Mouse (Mus musculus) ES-E14 (cell line): ENCODE data around the gene Tmem178. TPM values are rescaled to one million over a fixed set of nuclear protein-coding genes. Genes with fewer than 3 reads are reported as not detected.
A peak's percentile ranks its signal among the peaks of the same experiment; 100 is the strongest.

ENCODE experiments used
- DNase-seq: peaks from one replicate; pipeline ENCODE4 v3.0.0-alpha.2; 2013; ENCODE audit warnings: low read depth, low spot score
- H3K27ac ChIP-seq: 2 replicates; pipeline ENCODE4 v1.5.1; 2012; ENCODE audit warnings: low read depth, mild to moderate bottlenecking, low read length, moderate library complexity, mixed read lengths; ENCODE audit not compliant: poor library complexity, insufficient read depth, severe bottlenecking
- H3K36me3 ChIP-seq: 2 replicates; pipeline ENCODE4 v1.6.1; 2012; ENCODE audit warnings: mild to moderate bottlenecking, low read length, moderate library complexity, mixed read lengths; ENCODE audit not compliant: control insufficient read depth, poor library complexity, insufficient read depth, severe bottlenecking
- H3K4me1 ChIP-seq, 2 experiments: fragments of 150-350 bp in 1 of 2; sonication (generic) in 1 of 2; 2 replicates each; pipeline ENCODE4 v1.6.1; 2012; ENCODE audit warnings: low read length in 2 of 2, mild to moderate bottlenecking in 1 of 2, mixed read lengths in 1 of 2; ENCODE audit not compliant: control insufficient read depth in 2 of 2, insufficient read depth in 2 of 2, poor library complexity in 1 of 2
- H3K4me3 ChIP-seq, 2 experiments: fragments of 150-350 bp in 1 of 2; sonication (generic) in 1 of 2; 2 replicates each; pipeline ENCODE4 v1.5.1; 2012; ENCODE audit warnings: low read length in 2 of 2, low read depth in 1 of 2, mild to moderate bottlenecking in 1 of 2, mixed read lengths in 1 of 2; ENCODE audit not compliant: insufficient read depth in 1 of 2, poor library complexity in 1 of 2, severe bottlenecking in 1 of 2
- H3K9ac ChIP-seq: 2 replicates; pipeline ENCODE4 v1.6.1; 2012; ENCODE audit warnings: low read depth, mild to moderate bottlenecking, low read length, mixed read lengths; ENCODE audit not compliant: poor library complexity, insufficient read depth, severe bottlenecking
- H3K9me3 ChIP-seq: fragments of 150-350 bp; sonication (generic); 2 replicates; pipeline ENCODE4 v1.6.1; 2012; ENCODE audit warnings: low read depth, mild to moderate bottlenecking, low read length; ENCODE audit not compliant: control insufficient read depth, insufficient read depth
- CHD2 ChIP-seq: IDR thresholded peaks from 2 replicates; pipeline ENCODE4 v1.6.1; 2014; ENCODE audit warnings: mild to moderate bottlenecking, low read depth, low read length, inconsistent platforms
- HCFC1 ChIP-seq: IDR thresholded peaks from 2 replicates; pipeline ENCODE4 v1.6.1; 2012; ENCODE audit warnings: low read length, inconsistent platforms, borderline replicate concordance; ENCODE audit not compliant: insufficient read depth
- MAFK ChIP-seq: IDR thresholded peaks from 2 replicates; pipeline ENCODE4 v1.6.1; 2014; ENCODE audit warnings: mild to moderate bottlenecking, low read depth, low read length, inconsistent platforms; ENCODE audit not compliant: insufficient read depth
- ZC3H11A ChIP-seq: IDR thresholded peaks from 2 replicates; pipeline ENCODE4 v1.6.1; 2012; ENCODE audit warnings: low read depth, mild to moderate bottlenecking, inconsistent platforms, low read length, borderline replicate concordance
- ZNF384 ChIP-seq: IDR thresholded peaks from 2 replicates; pipeline ENCODE4 v1.6.1; 2012; ENCODE audit warnings: low read depth, low read length, inconsistent platforms
- in situ Hi-C, 2 experiments: fragments of 600-800 bp; cut with MboI; formaldehyde crosslinking; loops; one replicate each; pipeline ENCODE4 v1.15.1; 2025; ENCODE audit warnings: low sequenced_read_pairs in 2 of 2, inconsistent platforms in 1 of 2; ENCODE audit not compliant: unreplicated experiment in 2 of 2
- total RNA-seq: library from RNA; depleted of rRNA; stranded (reverse); fragments of 300-350 nt; gene quantifications from 2 replicates; pipeline ENCODE4 v1.2.3, GENCODE M21; 2012

Tmem178 gene
- total RNA-seq, 1 experiment: 0.40 TPM

DNA sequence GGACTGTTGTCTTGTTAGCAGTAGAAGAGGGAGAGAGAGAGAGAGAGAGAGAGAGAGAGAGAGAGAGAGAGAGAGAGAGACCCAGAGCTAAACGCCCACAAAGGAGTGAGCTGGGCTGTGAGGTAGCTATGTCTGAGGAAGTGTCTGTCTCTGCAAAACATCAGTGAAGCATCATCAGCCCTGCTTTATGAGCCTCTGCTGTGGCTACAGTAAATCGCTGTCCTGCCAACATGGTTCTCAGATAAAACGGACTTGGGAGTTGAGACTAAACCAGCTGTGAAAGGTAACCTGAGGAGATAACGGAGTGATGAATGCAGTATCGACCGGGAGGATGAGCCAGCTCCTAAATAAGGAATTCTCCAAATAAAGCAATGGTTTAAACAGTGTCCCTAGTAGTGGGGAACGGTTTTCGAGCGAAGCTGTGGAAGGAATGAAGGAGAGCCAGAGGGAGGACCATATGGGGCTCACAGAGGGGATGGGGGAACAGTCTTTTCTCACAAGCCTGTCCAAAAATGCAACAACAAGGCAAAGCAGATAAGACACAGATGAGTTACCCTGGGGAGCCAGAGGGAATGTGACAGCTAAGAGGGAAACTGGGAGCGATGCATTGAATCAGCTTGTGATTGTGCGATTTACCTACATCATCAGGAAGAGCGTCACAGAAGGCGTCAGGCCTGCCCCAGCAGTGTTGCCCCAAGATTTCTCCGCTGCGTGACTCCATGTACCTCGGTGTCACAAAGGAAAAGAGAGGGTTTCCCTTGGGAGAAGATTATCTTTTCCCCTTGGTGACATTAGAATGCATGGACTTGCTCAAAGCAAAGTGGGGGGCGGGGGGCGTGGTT, 66.6 kb downstream of the Tmem178 start:
- Histone ChIP-seq H3K4me1 (no peaks in the 10 kb centered on the region), H3K36me3 (no peaks in the 10 kb centered on the region), H3K4me3 (no peak overlapping the region), H3K9ac (no peak overlapping the region), H3K9me3 (no peaks in the 10 kb centered on the region), H3K27ac (no peak overlapping the region)
- DNase-seq: no peak
- in situ Hi-C loops: no loop called here
- TF ChIP-seq CHD2 (no peak), MAFK (no peak), ZC3H11A (no peak), ZNF384 (no peak), HCFC1 (no peak)

DNA sequence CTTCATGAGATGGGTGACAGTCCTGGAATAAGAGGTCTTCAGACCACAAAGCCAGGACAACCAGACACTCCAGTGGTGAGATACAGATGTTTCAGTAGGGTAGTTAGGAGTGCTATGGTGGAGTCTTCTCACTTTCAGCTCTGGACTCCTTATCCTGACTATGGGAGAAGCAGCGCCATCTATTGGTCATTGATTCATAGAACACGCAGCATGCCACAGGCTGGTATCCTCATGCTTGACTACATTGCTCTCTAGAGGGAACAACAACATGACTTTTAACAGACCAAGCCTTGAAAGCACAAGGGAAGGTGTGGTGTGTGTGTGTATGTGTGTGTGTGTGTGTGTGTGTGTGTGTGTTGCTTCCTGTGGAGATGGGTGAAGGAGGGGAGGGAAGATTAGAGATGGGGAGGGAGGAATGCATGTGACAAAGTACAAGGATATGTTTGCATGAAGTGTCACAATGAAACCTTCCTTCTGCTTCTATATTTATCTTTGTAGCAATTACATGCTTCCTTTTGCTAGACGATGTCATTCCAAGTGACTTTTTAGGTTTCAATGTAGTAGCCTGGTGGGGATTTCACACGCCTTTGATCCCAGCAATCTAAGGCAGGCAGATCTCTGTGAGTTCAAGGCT, 71.5 kb downstream of the Tmem178 start:
- in situ Hi-C loops: no loop called here
- Histone ChIP-seq H3K4me1 (no peaks in the 10 kb centered on the region), H3K9me3 (no peaks in the 10 kb centered on the region), H3K36me3 (no peaks in the 10 kb centered on the region), H3K9ac (no peak overlapping the region), H3K4me3 (no peak overlapping the region), H3K27ac (no peak overlapping the region)
- peak; percentile 60 for DNase-seq
- TF ChIP-seq MAFK (no peak), ZC3H11A (peak; percentile 48; the same call in 1 of the 2 replicates)

DNA sequence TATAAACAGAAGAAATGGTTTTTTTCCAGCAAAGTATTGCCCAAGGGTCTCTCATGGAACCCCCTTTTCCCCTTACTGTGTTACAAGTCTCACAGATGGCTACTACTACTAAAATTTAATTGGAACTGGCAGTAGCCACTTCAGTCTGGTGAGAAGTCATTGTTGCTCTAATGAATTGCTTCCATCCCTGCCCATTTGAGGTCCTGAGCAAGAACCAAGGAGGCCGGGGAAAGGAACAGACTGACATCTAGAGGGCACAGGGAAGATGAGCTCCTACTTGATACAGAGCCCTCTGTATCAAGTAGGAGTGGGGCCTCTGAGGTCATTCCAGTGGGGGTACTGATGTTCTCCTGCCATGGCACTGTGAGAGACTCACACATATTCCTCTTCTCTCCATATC, 72.7 kb downstream of the Tmem178 start:
- Histone ChIP-seq H3K27ac (no peak overlapping the region), H3K9ac (no peak overlapping the region), H3K9me3 (no peaks in the 10 kb centered on the region), H3K36me3 (no peaks in the 10 kb centered on the region), H3K4me3 (no peak overlapping the region), H3K4me1 (no peaks in the 10 kb centered on the region)
- no peak for TF ChIP-seq MAFK
- no peak for TF ChIP-seq CHD2
- no peak for TF ChIP-seq ZNF384
- no peak for TF ChIP-seq ZC3H11A
- TF ChIP-seq HCFC1: no peak
- DNase-seq: no peak
- in situ Hi-C loops: no loop called here

DNA sequence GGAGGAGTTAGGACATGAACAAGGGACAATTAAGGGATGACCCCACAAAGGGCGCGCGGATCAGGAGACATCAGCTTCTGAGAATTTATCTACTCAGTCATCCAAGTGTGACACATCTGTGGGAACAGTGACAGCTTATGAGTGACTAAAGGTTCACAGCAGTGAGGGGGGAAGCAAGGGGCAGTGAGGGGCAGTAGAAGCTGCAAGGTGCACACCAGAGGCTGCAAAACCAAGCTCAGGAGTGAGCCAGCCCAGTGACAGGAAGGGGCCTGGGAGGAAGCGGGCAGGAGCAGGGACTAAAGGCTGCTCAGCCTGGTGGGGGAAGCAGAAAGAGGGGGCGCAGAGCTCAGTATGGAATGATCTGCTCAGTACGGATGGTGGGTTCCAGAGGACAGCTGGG, 82.9 kb downstream of the Tmem178 start:
- TF ChIP-seq HCFC1 (no peak), CHD2 (no peak), MAFK (no peak), ZNF384 (no peak), ZC3H11A (no peak)
- Histone ChIP-seq H3K9ac (no peak overlapping the region), H3K36me3 (peaks cover 13% of the 10 kb centered on the region), H3K9me3 (no peaks in the 10 kb centered on the region), H3K4me1 (no peaks in the 10 kb centered on the region), H3K4me3 (no peak overlapping the region), H3K27ac (no peak overlapping the region)
- in situ Hi-C loops: no loop called here
- DNase-seq: no peak
